Mouse (Mus musculus) splenic B cell, adult 2 months (primary cell): ENCODE measurements around the gene Rabif.
"Not testable (repeated sequence)": the region's sequence is repeated elsewhere in the genome, so short reads cannot be mapped to it uniquely, and the experiment has no call there.

Experiments
- DNase-seq: peaks from one replicate; pipeline ENCODE4 v3.0.0-alpha.2; 2011; ENCODE audit warnings: low read depth, low spot score
- H3K27me3 ChIP-seq: 2 replicates; pipeline ENCODE4 v1.6.1; 2012; ENCODE audit warnings: mild to moderate bottlenecking, low read length, moderate library complexity, mixed read lengths; ENCODE audit not compliant: control insufficient read depth, poor library complexity, insufficient read depth, severe bottlenecking
- H3K36me3 ChIP-seq: 2 replicates; pipeline ENCODE4 v1.6.1; 2012; ENCODE audit warnings: mild to moderate bottlenecking, low read length, moderate library complexity, mixed read lengths; ENCODE audit not compliant: control insufficient read depth, poor library complexity, insufficient read depth, severe bottlenecking

The Rabif gene

DNA sequence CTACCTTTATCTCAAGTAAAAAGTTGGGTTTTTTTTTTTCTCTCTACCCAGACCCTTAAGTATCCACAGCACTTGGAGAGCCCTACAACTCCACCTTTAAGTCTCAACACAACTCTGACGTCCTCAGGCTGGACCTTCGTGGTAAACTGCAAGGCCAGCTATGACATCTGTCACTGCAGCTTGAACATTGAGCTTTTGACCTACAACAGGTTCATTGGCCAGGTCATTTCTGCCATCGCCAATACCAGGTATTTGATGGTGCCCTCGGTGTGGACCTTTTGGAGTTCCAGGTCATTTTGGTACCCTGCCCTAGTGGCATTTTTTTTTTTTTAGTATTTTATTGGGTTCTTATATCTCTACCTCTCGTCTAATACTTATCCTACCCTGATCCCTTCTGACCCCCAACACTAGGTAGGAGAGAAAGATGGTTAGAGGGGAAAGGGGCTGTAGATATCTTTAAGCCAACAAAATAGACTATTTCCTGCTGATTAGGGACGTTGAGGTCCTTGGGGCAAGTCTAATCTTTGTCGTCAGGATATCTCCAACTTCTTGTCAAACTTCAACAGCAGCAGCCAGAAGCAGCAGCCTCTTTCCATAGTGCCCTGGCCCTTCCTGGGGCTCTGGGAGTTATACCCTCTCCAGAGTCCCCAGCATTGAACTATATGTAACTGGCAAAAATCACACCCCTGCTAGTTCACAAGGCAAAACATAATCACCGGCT, 25.7 kb downstream of the Rabif start:
- Histone ChIP-seq H3K36me3 (no peaks in the 10 kb centered on the region), H3K27me3 (no peaks in the 10 kb centered on the region)
- DNase-seq: no peak

DNA sequence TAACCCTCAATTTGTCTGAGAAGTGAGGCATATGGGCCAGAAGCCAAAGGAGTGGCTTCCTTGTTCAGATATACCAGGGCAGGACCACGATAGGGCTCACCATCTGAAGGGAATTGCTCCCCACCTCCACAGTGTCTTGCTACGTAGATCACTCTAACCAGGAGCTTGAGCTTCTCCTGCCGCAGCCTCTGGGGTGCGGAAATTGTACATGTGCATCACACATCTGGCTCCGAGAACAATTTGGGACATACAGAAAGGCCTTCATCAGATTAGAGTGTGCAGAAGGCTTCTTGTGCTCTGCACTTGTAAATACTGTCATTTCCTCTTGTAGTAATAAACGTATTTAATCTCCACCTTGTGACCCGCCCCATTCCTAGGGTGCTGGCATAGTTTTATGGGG, 26.7 kb downstream of the Rabif start:
- no peak for DNase-seq
- no peaks in the 10 kb centered on the region for H3K27me3 ChIP-seq
- no peaks in the 10 kb centered on the region for H3K36me3 ChIP-seq

DNA sequence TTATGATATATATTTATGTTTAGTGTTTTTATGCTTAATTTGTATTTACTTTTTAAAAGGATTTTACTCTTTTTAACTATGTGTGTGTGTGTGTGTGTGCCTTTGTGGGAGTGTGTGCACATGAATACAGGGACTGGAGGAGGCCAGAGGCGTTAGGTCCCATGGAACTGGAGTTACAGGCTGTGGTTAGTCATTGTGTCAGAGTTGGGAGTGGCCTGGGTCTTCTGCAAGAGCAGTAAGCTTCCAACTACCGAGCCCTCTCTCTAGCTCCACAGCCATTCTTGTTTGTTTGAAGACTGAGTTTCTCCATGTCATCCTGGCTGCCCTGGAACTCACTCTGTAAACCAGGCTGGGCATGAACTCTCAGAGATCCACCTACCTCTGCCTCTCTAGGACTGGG, 27.9 kb downstream of the Rabif start:
- no peak for DNase-seq
- Histone ChIP-seq H3K36me3 (no peaks in the 10 kb centered on the region), H3K27me3 (no peaks in the 10 kb centered on the region)

DNA sequence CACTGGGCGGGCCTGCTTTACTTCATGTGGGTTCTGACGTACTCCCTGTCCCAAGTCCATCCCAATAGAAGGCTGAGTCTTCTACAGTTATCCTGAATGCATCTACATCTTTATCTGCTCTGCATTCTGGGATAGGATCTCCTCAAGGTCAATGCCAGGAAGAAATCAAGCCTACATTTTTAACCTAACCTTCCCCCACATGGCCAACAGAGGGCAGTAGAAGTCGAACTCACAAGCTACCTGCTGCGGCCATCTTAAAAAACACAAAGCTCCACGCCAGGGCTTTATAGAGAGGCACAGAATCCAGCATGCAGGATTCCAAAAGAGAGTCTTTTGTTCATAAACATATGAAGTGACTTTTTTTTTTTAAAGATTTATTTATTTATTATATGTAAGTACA, 30.0 kb downstream of the Rabif start:
- H3K27me3 ChIP-seq: no peaks in the 10 kb centered on the region
- no peaks in the 10 kb centered on the region for H3K36me3 ChIP-seq
- peak; percentile 64 for DNase-seq

DNA sequence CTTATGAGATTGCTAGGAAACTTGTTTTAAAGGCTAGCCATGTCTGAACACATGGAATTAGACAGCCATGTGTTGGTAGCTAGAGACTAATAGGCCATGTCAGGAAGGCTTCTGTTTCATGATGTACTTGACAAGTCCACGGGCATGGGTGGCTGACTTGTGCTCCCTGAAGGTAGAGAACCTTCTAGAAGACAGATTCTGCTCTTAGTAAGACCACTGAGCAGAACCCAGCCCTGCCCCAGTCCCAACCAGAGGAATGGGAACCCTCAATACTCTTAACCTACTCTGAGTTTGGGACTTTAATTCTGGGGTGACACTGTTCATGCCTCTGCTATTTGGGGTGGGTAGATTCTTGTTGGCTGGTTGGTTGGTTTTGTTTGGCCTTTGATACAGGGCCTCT, 30.6 kb downstream of the Rabif start:
- no peak for DNase-seq
- H3K36me3 ChIP-seq: no peaks in the 10 kb centered on the region
- no peaks in the 10 kb centered on the region for H3K27me3 ChIP-seq

DNA sequence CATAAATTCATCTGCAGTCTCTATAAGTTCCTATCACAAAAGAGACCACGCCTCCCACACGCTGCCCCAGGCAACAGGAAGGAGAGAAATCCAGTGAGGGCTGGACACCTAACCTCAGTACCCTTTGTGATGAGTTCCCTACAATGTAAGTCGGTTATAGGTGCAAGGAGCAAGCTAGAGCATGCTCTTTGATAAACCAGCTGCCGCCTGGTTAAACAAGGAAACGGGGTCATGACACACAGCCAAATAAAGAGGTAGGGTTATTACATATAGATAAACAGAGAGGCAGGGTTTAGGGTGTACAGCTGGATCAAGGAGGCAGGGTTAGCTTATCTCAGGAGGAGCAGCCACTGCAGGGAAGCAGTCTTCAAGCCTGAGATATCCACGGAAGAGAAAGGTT, 32.3 kb downstream of the Rabif start:
- no peak for DNase-seq
- H3K27me3 ChIP-seq: no peaks in the 10 kb centered on the region
- no peaks in the 10 kb centered on the region for H3K36me3 ChIP-seq

DNA sequence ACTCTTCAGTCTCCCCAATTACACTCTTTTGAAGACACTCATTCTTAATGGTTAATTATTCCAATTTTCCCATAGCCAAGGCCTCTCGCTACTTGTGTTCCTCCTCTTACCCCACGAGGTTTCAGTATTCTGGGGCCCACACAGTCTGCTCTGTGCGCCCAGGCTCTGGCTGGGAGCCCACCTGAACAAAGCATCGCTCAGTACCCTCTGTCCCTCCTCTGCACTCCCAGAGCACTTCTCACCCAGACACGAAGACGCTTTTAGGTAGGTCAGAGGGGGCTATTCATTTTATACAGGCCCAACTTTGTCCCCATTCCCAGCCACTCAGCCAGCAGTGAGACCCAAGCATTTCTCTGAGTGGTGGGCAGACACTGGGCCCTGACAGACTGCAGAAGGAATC, 36.2 kb downstream of the Rabif start:
- H3K36me3 ChIP-seq: no peaks in the 10 kb centered on the region
- H3K27me3 ChIP-seq: no peaks in the 10 kb centered on the region
- no peak for DNase-seq

DNA sequence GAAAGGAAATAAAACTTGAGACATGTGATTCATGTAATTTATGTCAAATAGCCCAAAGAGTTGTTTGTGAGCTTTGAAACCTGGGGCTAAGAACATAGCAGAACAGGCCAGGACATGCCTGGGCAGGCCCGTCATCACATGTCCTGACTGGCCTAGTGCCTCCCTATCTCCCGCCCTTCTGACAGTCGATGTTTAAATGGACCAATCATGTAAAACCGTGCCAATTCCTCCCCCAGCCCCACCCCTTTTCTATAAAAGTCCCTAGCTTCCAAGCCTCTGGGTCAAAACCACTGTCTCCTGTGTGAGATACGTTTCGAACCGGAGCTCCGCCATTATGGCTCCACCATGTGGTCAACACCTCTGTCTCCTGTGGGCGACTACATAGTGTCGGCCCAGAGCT, 39.3 kb downstream of the Rabif start:
- not testable (repeated sequence) for H3K27me3 ChIP-seq, DNase-seq, H3K36me3 ChIP-seq

DNA sequence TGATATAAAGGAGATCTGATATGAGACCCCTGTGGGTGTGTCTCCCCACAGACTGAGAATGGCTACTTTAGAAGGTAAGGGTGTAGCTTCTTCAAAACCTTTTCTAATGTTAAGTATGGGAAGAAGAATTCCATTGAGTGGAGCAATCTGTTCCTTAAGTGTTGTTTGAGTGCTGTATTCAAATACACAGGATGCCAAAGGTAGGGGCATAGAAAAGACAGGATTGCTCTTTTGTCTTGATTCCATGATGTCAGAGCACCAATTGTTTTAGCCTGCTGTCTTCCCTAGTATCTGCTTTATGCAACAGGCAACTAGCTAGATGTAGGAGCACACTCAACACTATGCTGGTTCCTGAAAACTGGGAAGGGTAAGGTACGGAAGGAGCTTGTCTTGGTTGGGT, 40.6 kb downstream of the Rabif start:
- Histone ChIP-seq H3K36me3 (no peaks in the 10 kb centered on the region), H3K27me3 (no peaks in the 10 kb centered on the region)
- no peak for DNase-seq

DNA sequence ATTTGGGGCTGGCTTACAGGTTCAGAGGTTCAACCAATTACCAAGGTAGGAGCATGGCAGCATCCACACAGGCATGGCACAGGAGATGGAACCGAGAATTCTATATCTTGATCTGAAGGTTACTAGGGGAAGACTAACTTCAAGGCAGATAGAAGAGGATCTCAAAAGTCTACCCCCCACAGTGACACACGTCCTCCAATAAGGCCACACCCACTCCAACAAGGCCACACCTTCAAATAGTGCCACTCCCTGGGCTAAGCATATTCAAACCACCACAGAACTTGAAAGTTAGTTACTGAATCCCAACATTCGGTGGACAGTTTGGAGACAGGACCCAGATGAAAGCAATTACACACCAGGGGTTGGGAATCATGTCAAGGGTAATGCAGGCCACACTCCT, 41.1 kb downstream of the Rabif start:
- H3K36me3 ChIP-seq: no peaks in the 10 kb centered on the region
- DNase-seq: no peak
- no peaks in the 10 kb centered on the region for H3K27me3 ChIP-seq

DNA sequence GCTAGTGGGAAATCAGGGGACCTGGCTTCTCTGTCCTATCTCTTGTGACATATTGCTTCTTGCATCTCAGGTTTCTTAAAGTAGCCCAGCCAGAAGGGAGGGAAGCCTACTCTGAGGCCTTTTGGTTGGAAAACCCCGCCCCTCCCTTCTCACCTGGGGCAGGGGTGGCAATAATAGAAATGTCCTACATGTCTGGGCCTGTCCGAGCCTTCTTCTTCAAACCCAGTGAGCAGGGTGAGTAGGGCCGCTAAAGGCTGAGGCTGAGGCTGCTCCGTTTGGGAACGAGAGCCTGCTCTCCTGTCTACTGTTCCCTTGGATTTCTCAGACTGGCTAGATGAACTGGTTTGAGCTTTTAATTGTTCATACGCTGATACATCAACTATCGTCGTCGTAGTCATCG, 46.2 kb downstream of the Rabif start:
- DNase-seq: no peak
- no peaks in the 10 kb centered on the region for H3K27me3 ChIP-seq
- no peaks in the 10 kb centered on the region for H3K36me3 ChIP-seq

DNA sequence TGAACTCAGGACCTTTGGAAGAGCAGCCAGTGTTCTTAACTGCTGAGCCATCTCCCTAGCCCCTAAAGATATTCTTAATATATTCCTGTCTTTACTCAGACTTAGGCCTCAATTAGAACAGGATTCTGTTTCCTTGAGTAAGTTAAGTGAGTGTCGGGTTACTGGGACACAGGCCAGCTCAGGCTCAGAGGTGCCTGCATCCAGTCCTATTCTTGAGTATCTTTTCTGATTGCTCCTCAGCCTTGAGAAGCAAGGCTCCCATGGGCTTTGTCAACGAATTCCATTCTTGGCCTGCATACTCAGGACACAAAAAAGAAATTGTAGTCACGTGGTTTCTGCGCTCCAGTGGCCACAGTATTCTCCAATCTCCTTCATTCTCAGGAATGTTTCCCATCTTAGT, 53.8 kb downstream of the Rabif start:
- no peaks in the 10 kb centered on the region; the same call in 1 of the 2 replicates for H3K27me3 ChIP-seq
- no peak for DNase-seq
- no peaks in the 10 kb centered on the region for H3K36me3 ChIP-seq

DNA sequence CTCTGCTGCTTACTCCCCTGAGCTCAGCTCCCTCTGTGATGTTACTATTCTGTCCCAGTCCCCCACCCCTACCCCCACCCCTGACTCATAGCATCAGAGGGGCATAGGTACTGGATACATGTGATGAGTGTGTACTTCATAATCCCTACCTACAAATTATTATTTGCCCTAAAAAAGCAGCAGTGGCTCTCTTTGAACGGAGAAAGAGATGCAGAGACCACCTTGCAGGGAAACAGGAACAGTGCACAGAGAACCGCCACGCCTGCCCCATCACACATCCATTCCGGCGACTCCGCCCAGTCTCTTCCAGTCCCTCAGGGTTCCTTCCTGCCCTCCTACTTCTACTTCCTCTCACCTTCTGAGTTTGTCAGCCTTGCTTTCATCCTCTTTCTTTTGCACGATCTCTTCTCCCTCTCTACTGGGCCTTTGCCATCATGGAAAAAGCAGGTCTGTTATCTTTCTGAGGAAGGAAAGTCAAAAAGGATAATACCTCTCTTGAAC, 55.2 kb downstream of the Rabif start, which contains the start of gene Mgat4e:
Mgat4e (minus strand) TSS at position 51 of the 501 bp plus-strand sequence.
- Histone ChIP-seq H3K36me3 (no peaks in the 10 kb centered on the region), H3K27me3 (no peaks in the 10 kb centered on the region; the same call in 1 of the 2 replicates)
- DNase-seq: no peak

DNA sequence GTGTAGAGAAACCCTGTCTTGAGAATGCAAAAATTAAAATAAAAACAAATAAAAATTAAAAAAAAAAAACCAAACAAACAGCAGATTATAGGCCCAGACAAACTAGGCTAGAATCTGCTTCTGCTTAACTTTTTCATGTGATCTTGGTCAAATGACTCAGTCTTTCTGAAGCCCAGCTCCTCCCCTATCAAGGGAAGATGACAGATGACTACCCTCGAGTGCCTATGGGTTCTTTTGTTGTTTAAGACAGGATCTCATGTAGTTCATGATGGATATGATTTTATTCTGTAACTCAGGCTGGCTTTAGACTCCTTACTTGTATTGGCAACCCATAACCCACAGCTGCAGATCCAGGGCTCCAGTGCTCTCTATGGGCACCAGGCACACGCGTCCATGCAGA, 57.4 kb downstream of the Rabif start:
- DNase-seq: no peak

DNA sequence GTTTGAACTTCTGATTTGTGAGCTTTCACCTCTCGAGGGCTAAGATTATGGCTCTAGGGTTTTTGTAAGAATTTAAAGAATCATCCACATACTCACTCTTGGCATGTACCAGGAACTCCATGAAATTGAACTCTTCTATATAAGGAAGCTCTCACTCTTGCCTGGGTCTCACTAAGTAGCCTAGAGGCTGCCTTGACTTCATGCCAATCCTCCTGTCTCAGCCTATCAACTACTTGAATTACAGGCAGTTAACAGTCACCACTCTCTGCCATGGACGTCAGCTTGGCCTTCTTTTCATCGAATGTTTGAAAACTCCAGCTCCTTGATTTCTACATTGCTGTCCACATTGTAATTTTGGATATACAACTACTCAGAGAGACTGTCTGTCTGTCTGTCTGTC, 57.9 kb downstream of the Rabif start:
- Histone ChIP-seq H3K36me3 (no peaks in the 10 kb centered on the region), H3K27me3 (no peaks in the 10 kb centered on the region; the same call in 1 of the 2 replicates)
- no peak for DNase-seq

More for the DNA sequence above, 57.4 kb downstream of the Rabif start:
- Histone ChIP-seq H3K36me3 (no peaks in the 10 kb centered on the region), H3K27me3 (no peaks in the 10 kb centered on the region; the same call in 1 of the 2 replicates)
